Mouse (Mus musculus) retina, embryonic 14.5 days (tissue): Measurements from ENCODE around the gene Sphk1.
A peak's percentile ranks its signal among the peaks of the same experiment; 100 is the strongest.
"Not testable (repeated sequence)": the region's sequence is repeated elsewhere in the genome, so short reads cannot be mapped to it uniquely, and the experiment has no call there.

Experiments used
- DNase-seq: peaks from one replicate; pipeline ENCODE4 v3.0.0-alpha.2; 2015; ENCODE audit warnings: low spot score

The Sphk1 gene

DNA sequence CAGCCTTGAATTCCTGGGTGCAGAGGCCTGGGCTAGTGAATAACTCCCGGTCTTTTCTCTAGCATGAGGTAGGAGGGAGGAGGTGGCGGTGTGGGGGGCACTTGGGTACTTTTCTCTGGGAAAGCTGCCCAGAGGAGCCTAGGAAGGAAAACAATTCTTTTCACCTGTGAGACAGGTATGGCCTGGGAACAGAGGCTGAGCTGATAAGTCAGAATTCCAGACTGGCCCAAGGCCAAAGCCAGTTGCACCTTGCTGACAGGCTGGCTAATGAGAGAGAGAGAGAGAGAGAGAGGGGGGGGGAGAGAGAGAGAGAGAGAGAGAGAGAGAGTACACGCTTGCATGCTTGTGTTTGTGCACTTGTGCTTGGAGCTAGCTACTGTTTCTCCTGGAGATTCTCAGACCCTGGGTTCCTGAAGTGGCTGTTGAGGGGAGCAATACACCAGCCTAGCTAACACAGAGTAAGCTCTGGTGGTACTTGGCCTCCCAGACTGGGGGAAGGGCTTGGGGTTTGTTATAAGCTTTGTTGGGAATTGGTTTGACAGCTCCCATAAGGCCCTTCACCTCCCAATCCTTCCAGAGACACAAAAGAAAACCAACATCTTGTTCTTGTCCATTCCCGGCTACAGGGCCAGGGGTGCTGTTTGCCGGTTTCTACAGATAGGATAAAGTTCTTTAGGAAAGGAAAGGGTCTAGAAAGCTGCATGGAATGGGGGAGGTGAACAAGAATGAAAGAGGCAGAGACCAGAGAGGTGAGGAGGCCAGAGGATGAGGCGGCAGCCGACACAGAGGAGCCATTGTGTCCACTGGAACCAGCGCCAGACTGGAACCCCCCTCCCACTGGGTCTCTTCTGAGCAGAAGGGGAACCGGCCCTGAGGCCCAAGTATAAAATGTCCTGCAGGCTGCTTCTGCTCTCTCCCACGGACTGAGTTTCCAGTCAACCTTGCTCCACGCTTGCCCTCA lies at the start of gene Sphk1:
TSS of gene Sphk1 (plus strand) at position 739 of the 961 bp plus-strand sequence.
- peak; percentile 88 for DNase-seq

- no peak for DNase-seq
Measured at GRCm38 (mm10) chr11:116480975-116481374, 49.8 kb upstream of the Sphk1 start.

DNA sequence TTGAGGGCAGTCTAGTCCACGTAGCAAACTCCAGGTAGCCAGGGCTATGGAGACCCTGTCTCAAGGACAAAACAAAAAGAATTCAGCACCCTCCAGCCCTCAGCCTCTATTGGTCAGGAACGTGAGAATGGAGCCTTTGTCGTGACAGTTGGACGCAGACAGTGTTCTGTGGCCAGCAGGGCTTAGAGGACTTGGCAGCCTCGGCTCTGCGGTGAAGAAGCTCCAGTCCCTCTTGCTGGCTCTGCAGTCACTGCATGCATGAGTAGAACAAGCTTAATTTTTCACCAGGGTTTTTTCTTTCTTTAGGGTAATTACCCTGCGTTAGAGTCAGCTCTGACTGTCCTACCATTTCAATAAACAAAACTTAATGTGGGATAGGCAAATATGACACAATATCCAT lies 48.9 kb upstream of the Sphk1 start:
- no peak for DNase-seq

GRCm38 (mm10) chr11:116484261-116484660 lies 46.5 kb upstream of the Sphk1 start:
- no peak for DNase-seq

- DNase-seq = no peak
Measured at GRCm38 (mm10) chr11:116488207-116488606, 42.5 kb upstream of the Sphk1 start.

DNA sequence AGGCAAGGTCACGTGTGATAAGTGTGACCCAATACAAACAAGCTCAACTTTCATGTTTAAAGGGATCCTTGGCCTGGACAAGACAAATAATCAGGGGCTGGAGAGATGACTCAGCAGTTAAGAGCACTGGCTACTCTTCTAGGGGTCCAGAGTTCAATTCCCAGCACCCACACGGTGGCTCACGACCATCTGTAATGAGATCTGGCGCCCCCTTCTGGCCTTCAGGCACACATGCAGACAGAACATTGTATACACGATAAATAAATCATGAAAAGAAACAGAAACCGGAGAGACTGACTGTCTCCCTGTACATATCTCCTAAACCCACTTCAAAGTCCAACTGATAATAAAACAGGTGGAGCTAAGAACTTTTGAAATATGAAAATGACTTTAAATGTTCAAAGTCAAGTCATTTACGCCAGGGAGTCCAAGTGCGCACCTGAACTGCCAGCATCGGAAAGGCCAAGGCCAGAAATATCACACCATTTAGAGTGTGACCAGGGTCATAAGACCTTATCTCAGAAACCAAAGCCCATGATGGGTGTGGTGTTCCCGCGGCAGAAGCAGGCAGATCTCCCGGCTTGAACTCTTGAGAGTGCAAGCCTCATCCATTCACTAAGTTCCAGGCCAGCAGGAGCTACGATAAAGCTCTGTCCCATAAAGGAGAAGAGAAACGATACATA lies 41.9 kb upstream of the Sphk1 start:
- DNase-seq = peak; percentile 34

- peak; percentile 50 for DNase-seq
Measured at GRCm38 (mm10) chr11:116489771-116490231, 40.9 kb upstream of the Sphk1 start.

DNA sequence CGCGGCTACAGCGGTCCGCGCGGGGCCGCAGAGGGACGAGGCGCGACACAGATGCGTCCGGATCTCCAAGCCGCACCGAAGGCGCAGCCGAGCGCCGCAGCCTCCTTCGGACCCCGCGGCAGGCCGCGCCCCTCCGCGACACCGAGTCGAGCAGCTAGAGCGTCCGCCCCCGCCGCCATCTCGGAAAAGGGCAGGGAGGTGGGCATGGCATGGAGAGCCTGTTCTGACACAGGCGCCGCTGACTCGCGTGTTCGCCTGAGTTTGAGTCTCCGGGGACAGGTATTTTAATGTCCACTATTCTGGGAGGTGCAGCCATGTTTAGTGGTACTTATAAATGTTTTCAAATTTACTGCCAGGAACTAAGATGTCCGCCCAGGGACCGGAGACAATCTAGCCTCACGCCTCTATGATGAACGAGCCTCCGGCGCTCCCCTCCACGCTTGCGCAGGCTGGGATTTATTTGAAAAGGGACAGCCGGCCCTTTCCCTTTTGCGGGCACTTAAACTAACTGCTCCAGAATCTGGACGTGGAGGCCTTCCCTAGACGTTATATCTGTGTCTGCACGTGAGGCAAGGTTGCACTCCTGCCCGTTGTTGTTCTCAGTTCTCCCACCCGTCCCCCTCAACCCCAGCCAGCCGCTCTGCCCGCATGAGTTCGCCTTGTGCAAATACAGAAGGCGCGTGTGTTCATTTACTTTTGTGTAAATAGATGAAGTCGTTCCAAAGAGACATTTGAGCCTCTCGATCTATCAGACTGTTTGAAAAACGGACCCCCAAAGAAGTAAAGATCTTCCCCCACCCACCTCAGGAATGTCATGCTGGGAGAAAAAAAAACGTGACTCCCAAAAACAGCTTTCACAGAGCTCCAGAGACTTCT lies 40.3 kb upstream of the Sphk1 start:
- DNase-seq = peak; percentile 96

GRCm38 (mm10) chr11:116491338-116491737 lies 39.4 kb upstream of the Sphk1 start:
- no peak for DNase-seq

DNA sequence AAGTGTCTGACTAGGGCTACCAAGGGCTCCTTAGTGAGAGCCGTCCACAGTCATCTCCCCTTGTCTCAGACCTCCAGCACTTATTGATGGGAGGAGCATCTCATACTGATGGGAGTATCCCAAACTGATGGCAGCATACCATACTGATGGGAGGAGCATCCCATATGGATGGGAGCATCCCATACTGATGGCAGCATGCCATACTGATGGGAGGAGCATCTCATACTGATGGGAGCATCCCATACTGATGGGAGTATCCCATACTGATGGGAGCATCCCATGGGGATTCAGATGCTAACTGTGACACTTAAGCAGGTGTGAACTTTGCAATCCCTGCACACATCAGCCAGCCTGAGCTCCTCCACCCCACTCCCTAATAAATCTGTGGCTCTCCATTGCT lies 38.2 kb upstream of the Sphk1 start:
- not testable (repeated sequence) for DNase-seq

GRCm38 (mm10) chr11:116493191-116493590 lies 37.5 kb upstream of the Sphk1 start:
- no peak for DNase-seq

- peak; percentile 88 for DNase-seq
Measured at GRCm38 (mm10) chr11:116493795-116494252, 36.9 kb upstream of the Sphk1 start, which contains the start of gene Prpsap1. Gene Prpsap1, minus strand, starts transcription at chr11:116494202.

- peak; percentile 66 for DNase-seq
Measured at GRCm38 (mm10) chr11:116494474-116495174, 36.1 kb upstream of the Sphk1 start.

- DNase-seq = no peak
Measured at GRCm38 (mm10) chr11:116497313-116497712, 33.4 kb upstream of the Sphk1 start.

GRCm38 (mm10) chr11:116498596-116498995 lies 32.1 kb upstream of the Sphk1 start:
- no peak for DNase-seq

DNA sequence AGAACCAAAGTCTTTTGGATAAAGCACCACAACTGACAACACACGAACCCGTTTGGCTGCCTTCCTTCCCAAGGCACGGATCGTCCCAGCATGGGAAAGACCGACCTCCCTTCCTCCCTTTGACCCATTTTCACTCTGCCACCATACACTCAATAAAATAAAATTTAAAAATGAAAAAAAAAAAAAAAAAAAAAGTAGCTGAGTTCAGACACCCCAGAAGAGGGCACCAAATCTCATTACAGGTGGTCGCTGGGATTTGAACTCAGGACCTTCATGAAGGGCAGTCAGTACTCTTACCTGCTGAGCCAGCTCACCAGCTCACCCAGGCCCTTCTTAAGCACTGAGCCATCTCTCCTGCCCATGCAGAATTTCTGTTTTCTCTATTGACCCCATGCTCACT lies 31.7 kb upstream of the Sphk1 start:
- no peak for DNase-seq

GRCm38 (mm10) chr11:116501005-116501746 lies 29.5 kb upstream of the Sphk1 start:
- peak; percentile 94 for DNase-seq

- DNase-seq = no peak
Measured at GRCm38 (mm10) chr11:116504516-116504915, 26.2 kb upstream of the Sphk1 start.

GRCm38 (mm10) chr11:116505573-116505972 lies 25.2 kb upstream of the Sphk1 start:
- DNase-seq = no peak

- DNase-seq = no peak
Measured at GRCm38 (mm10) chr11:116506151-116506875, 24.4 kb upstream of the Sphk1 start.
